In genomic region chr8:36009565-36009964, GRCm38 (mm10) we compare ENCODE assay signal across 27 mouse cellular contexts.
DNase-seq lines count a peak whose midpoint lies in the region; ATAC-seq and TF ChIP-seq lines count a peak whose summit lies in the region.
"Had no signal": no experiment of that assay in that cellular context is flagged by ENCODE, and none has a peak within 500 bp of the region (broad histone marks: within the 10 kb centered on the region; RNA-seq: fewer than 3 reads in every experiment).

No protein-coding gene starts in this region.

- intact Hi-C loops in left cerebral cortex, postnatal 10 days (cut with DNase I): no loop called here

- H3K4me3 ChIP-seq in hindbrain, embryonic 16.5 days (ENCODE audit: low read length): no peak overlapping the region
- H3K4me3 ChIP-seq in hindbrain, embryonic 11.5 days (ENCODE audit: low read depth, low read length): no peak overlapping the region
- no peak overlapping the region for H3K4me3 ChIP-seq in layer of hippocampus, adult 2 months
- H3K4me3 ChIP-seq: embryonic facial prominence, embryonic 13.5 days; forebrain, embryonic 10.5 days; forebrain, embryonic 15.5 days; gastrocnemius, adult 2 months; heart, adult 2 months; heart, embryonic 13.5 days; midbrain, embryonic 10.5 days; midbrain, embryonic 15.5 days; neural tube, embryonic 15.5 days; stomach, embryonic 15.5 days had no signal

- 62% methylated on average over 9 of the region's 9 CpGs for WGBS in hindbrain, embryonic 16.5 days
- WGBS in hindbrain, embryonic 11.5 days: 69% methylated on average over 9 of the region's 9 CpGs

- no peaks in the 10 kb centered on the region for H3K36me3 ChIP-seq in hindbrain, embryonic 16.5 days (ENCODE audit: control insufficient read depth, insufficient read depth, low read length)
- no peaks in the 10 kb centered on the region for H3K36me3 ChIP-seq in hindbrain, embryonic 11.5 days (ENCODE audit: control insufficient read depth, insufficient read depth, low read length)
- H3K36me3 ChIP-seq: embryonic facial prominence, embryonic 13.5 days; forebrain, embryonic 10.5 days; forebrain, embryonic 15.5 days; heart, embryonic 13.5 days; midbrain, embryonic 10.5 days; midbrain, embryonic 15.5 days; neural tube, embryonic 15.5 days; stomach, embryonic 15.5 days had no signal

- no peak for DNase-seq in hindbrain, embryonic 11.5 days (ENCODE audit: low spot score)
- peak; percentile 48 for DNase-seq in cerebellum, adult 11 months
- peak; percentile 45 for DNase-seq in cerebellum, adult 8-10 months
- peak; percentile 48 to 67 for DNase-seq in cerebellum, postnatal 25 days
- no peak for DNase-seq in layer of hippocampus, adult 2 months (ENCODE audit: low spot score in 2 of 2)
- DNase-seq in left cerebral cortex, postnatal 10 days (ENCODE audit: extremely low spot score in 1 of 2, low spot score in 2 of 2): no peak
- DNase-seq: adrenal gland, adult 2 months; gastrocnemius, adult 2 months; gastrocnemius, postnatal 36 days; heart, adult 2 months; heart, postnatal 10 days; kidney, adult 11 months; kidney, postnatal 14 days; liver; lung, embryonic 14.5 days; lung, postnatal 14 days had no signal

- no peak for TF ChIP-seq CTCF in layer of hippocampus, adult 2 months (conservative IDR thresholded peaks at IDR 0.05)

- no peak overlapping the region for H3K4me2 ChIP-seq in hindbrain, embryonic 16.5 days (ENCODE audit: low read length)
- H3K4me2 ChIP-seq in hindbrain, embryonic 11.5 days (replicated peaks; ENCODE audit: low read depth, low read length): no peak overlapping the region
- H3K4me2 ChIP-seq: embryonic facial prominence, embryonic 13.5 days; forebrain, embryonic 15.5 days; heart, embryonic 13.5 days; lung, embryonic 14.5 days; midbrain, embryonic 15.5 days; neural tube, embryonic 15.5 days; stomach, embryonic 15.5 days had no signal

- no peak overlapping the region for H3K27ac ChIP-seq in hindbrain, embryonic 16.5 days (ENCODE audit: low read depth, low read length)
- H3K27ac ChIP-seq in hindbrain, embryonic 11.5 days (ENCODE audit: low read depth, low read length): no peak overlapping the region
- H3K27ac ChIP-seq in layer of hippocampus, adult 2 months: no peak overlapping the region
- H3K27ac ChIP-seq: embryonic facial prominence, embryonic 13.5 days; forebrain, embryonic 10.5 days; forebrain, embryonic 15.5 days; gastrocnemius, adult 2 months; heart, adult 2 months; heart, embryonic 13.5 days; liver, embryonic 14.5 days; midbrain, embryonic 10.5 days; midbrain, embryonic 15.5 days; neural tube, embryonic 15.5 days; stomach, embryonic 15.5 days had no signal

- H3K9me3 ChIP-seq in hindbrain, embryonic 16.5 days (ENCODE audit: control insufficient read depth, low read length): peaks cover 3% of the 10 kb centered on the region; the same call in 1 of the 2 replicates
- H3K9me3 ChIP-seq in hindbrain, embryonic 11.5 days (ENCODE audit: control insufficient read depth, low read length): no peaks in the 10 kb centered on the region
- H3K9me3 ChIP-seq: forebrain, embryonic 15.5 days; midbrain, embryonic 10.5 days; midbrain, embryonic 15.5 days; neural tube, embryonic 15.5 days; stomach, embryonic 15.5 days had no signal

- no peaks in the 10 kb centered on the region for H3K27me3 ChIP-seq in hindbrain, embryonic 16.5 days (replicated peaks; ENCODE audit: control insufficient read depth, insufficient read depth, low read length)
- no peaks in the 10 kb centered on the region for H3K27me3 ChIP-seq in hindbrain, embryonic 11.5 days (ENCODE audit: control insufficient read depth, insufficient read depth, low read length)
- H3K27me3 ChIP-seq: embryonic facial prominence, embryonic 13.5 days; forebrain, embryonic 15.5 days; heart, embryonic 13.5 days; midbrain, embryonic 15.5 days; neural tube, embryonic 15.5 days; stomach, embryonic 15.5 days had no signal

- peak; percentile 52; the same call in 1 of the 2 replicates for ATAC-seq in hindbrain, embryonic 16.5 days
- no peak for ATAC-seq in hindbrain, embryonic 11.5 days (ENCODE audit: low FRiP score)
- no peak for ATAC-seq in frontal cortex, adult (ENCODE audit: low TSS enrichment)
- ATAC-seq: forebrain, embryonic 15.5 days; midbrain, embryonic 15.5 days had no signal

- H3K4me1 ChIP-seq in hindbrain, embryonic 16.5 days (ENCODE audit: control insufficient read depth, insufficient read depth, low read depth, low read length): peaks cover 8% of the 10 kb centered on the region
- no peaks in the 10 kb centered on the region for H3K4me1 ChIP-seq in hindbrain, embryonic 11.5 days (replicated peaks; ENCODE audit: control insufficient read depth, insufficient read depth, low read length)
- H3K4me1 ChIP-seq: stomach, embryonic 15.5 days had no signal

- no peak overlapping the region for H3K9ac ChIP-seq in hindbrain, embryonic 16.5 days (ENCODE audit: low read depth, low read length)
- H3K9ac ChIP-seq in hindbrain, embryonic 11.5 days (ENCODE audit: low read depth, low read length): no peak overlapping the region
- H3K9ac ChIP-seq: embryonic facial prominence, embryonic 13.5 days; forebrain, embryonic 15.5 days; heart, embryonic 13.5 days; liver, embryonic 14.5 days; lung, embryonic 14.5 days; midbrain, embryonic 15.5 days; neural tube, embryonic 15.5 days; stomach, embryonic 15.5 days had no signal

Comparison
In these comparisons a context has a peak if more than half of its experiments do, and no peak if none do; other contexts are left out.
1. DNase-seq: peak in cerebellum, adult 11 months (single experiment), cerebellum, adult 8-10 months (single experiment) and cerebellum, postnatal 25 days (2 of 2); none in hindbrain, embryonic 11.5 days (single experiment), layer of hippocampus, adult 2 months (0 of 2) and left cerebral cortex, postnatal 10 days (0 of 2).